Mouse (Mus musculus) G1E-ER4 (cell line): Measurements from ENCODE around the gene Msx2. TPM values are rescaled to one million over a fixed set of nuclear protein-coding genes. Genes with fewer than 3 reads are reported as not detected.

ENCODE experiments used
- GATA1 ChIP-seq: IDR thresholded peaks from one replicate; pipeline ENCODE4 v1.8.0; 2012; ENCODE audit warnings: low read length, inconsistent platforms
- polyA plus RNA-seq: library from polyadenylated mRNA; stranded (reverse); fragments of >175 nt; gene quantifications from 2 replicates; pipeline ENCODE4 v1.2.3, GENCODE M21; 2012

The Msx2 gene
- polyA plus RNA-seq, 1 experiment, result not detected

DNA sequence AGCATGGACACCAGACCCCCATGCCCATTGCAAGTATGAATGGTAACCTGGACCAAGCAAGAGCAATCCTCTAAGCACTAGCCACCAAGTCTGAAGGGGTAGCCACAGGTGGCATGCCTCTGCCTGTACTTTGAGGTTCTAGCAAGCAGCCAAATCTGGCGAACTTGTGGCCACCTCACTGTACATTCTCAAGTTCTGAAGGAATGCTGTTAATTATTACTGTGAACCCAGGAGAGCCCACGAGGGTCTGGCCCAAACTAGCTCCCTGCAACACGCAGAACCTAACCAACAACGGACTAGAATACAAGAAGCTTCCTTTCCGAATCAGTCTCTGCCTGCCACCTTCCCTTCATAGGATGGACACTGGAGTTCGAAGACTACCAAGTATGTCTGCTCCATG is 1.5 kb downstream of the Msx2 start:
- TF ChIP-seq GATA1, result no peak

DNA sequence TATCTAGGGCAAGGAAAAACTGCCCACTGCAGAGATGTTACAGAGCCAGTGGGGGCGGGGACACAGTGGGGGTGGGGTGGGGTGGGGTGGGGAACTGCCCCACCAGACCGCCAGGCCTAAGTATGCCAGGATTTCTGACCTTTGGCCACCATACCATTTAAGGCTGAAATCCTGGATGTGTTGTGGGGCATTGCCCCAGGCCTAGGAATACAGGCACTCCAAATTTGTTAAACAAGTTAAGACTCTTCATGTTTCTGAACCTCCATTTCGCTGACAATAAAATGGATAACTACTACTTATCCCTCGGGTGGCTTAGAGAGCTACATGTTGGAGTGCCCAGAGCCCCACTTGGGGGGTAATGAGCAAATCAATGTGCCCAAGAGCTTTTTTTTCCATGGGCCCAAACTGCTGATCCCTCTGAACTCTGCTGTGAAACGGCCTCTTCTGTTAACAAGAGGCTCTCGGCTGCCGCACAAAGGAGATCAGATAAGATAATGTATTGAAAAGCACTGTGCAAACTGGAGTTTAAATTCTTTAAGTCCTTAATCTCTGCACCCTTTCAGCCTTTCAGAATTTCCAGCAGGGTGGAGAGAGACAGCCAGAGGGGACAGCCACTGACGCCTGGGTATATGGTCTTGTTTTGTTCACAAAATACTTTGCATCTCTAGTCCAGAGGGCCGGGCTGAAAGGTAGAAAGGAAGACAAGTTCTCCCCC is 2.3 kb downstream of the Msx2 start:
- TF ChIP-seq GATA1, result no peak

DNA sequence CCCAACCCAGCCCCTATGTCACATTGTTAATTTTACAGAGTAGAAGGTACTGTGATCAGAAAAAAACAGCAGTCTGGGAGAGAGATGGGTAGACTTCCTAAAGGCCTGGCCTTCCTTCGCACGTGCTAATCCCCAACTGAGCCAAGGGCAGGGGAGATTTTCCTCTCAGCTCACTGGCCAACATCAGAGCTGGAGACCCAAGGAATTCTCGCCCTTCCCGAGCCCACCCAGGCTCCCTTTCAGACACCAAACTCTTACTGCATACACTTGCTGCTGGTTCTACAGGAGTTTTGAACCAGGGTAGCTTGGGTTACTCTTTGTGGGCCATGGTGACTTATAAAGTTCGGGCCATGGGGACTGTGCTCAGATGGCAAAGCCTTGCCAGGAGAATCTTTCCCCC is 3.1 kb downstream of the Msx2 start:
- no peak for TF ChIP-seq GATA1

DNA sequence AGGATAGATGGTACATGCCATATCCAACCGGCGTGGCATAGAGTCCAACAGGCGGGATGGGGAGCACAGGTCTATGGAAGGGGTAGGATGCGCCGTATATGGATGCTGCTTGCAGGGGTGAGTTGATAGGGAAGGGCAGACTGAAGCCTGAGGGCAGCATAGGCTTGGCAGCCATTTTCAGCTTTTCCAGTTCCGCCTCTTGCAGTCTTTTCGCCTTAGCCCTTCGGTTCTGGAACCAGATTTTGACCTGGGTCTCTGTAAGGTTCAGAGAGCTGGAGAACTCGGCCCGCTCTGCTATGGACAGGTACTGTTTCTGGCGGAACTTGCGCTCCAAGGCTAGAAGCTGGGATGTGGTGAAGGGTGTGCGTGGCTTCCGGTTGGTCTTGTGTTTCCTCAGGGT is 4.7 kb downstream of the Msx2 start:
- no peak for TF ChIP-seq GATA1

DNA sequence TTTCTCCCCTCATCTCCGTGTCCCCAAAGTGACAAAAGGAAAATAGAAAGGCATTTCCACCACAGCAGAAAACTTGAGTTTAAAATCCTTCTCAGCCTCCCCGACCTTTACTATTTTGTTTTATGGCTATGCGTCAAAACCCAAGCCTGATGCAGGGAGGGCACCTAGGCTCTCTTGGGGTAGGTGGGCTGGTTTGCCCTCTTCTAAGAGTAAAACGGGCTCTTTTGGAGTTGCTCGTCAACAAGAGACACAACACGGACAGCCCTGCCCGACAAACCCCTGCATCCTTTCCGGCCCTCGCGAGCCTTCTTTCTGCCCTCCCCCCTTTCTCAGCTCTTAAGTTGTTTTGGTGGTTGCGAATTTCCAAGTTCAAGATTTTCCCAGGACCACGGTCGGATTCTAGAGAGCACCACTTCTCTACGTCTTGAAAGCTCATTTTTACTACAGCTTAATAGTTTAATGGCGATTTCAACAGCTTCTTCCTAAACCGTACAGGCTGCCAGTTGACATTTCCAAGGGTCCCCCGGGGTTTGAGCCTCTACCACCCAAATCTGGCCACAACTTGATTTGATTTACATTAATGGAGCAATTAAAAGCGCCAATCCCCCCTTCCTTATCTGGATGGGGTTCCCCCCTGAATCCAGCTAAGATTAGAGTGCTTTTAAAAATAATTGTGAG is 6.5 kb downstream of the Msx2 start:
- no peak for TF ChIP-seq GATA1

DNA sequence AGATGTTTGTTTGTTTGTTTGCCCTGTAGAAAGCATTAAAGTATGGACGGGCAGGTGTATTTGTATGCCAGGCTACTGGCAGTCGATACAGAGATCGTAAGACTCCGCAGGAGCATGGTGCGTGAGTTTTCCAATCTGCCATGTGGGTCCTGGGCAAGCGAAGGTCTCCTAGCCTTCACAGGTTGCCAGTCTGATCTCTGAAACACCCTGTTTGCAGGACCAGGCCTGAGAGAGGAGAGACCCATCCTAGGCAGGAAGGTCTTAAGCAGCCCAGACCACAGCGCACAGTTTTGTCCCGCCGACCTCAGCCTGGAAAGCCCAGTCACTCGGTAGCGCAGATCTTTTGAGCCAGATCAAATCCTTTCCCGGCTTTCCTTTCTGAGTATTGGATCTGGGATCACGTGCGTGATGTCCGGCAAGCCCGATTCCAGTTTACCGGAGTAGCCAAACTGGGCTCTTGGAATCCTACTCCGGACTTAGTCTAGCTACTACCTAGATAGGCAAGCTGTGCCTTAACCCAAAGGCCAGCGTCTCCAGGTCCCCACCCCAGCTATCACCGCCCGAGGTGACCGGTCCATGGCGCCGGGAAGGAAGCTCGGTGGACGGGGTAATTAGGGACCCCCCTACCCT is 7.6 kb downstream of the Msx2 start:
- no peak for TF ChIP-seq GATA1

DNA sequence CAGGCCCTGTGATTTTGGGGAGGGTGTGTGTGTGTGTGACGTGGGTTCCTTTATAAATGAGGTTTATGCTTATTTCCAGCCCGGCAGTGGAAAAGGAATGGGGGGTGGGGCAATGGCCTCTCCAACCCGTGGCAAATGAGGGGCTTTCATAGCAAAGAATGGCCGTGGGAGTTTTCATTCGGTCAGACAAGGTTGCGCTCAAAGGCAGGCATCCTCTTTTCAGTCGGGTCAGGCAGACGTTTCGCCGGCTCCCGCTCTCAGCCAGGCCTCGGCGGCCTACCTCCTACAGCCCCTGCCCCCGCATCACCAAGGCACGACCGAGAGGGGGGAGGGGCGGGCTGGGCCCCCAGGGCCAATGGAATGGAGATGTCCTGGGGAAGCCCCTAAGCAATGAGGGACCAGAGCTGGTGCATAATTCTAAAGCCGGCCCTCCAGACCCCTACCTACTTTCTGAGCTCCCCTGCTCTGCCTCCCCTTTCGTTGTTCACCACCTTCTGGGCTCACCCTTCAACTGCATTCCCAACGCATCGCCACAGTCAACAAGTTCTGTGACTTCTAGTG is 8.4 kb downstream of the Msx2 start:
- no peak for TF ChIP-seq GATA1

DNA sequence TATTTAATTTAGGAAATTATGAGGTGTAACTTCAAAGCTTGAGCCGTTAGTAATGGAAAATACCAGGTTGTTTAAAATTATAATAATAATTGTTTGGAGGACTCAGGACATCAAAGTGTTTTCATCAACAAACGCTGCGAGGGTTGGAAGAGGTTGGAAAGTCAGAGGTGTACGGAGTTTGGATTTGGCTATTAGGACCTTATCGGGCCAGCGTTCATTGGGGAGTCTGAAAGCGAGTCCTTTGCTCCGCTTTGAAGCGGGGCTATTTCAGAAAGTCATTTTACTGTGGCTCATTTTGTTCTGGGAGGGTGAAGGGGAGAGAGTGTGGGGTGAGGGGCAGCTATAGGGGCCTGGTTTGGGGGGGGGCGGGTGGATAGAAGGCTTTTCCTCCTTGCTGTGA is 8.9 kb downstream of the Msx2 start:
- TF ChIP-seq GATA1, result no peak

DNA sequence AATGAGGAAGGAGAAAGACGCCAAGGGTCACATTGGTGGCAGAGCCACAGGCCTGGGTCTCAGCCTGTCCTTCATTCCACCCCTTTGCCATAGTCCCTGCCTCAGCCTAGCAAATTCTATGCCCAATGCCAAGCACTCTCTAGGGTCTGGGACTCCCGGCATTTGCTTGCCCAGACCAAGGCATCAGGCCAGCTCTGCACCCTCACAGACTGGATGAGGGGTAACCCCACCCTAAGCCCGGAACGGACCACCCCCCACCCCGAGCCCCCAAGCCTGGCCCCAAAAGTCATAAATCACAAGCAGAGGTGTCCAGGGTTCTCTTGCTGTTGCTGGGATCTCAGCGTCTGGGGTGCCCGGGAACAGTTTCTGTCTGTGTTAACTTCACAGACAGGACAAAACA is 9.8 kb downstream of the Msx2 start:
- no peak for TF ChIP-seq GATA1

DNA sequence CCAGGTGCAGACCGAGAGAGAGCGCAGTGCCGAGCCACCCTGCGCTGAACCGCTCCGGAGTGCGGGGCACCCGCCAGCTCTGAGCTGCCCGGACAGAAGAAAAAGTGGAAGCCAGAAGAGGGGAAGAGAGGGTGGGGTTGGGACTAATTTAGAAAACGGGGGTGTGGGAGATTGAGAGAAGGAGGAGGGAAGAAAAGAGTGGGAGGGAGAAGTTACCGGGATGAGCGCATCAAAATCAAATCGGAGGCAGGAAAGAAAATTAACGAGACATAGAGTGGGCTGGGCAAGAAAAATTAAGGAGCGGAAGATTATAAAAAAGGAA is 10.3 kb downstream of the Msx2 start:
- TF ChIP-seq GATA1, result no peak

DNA sequence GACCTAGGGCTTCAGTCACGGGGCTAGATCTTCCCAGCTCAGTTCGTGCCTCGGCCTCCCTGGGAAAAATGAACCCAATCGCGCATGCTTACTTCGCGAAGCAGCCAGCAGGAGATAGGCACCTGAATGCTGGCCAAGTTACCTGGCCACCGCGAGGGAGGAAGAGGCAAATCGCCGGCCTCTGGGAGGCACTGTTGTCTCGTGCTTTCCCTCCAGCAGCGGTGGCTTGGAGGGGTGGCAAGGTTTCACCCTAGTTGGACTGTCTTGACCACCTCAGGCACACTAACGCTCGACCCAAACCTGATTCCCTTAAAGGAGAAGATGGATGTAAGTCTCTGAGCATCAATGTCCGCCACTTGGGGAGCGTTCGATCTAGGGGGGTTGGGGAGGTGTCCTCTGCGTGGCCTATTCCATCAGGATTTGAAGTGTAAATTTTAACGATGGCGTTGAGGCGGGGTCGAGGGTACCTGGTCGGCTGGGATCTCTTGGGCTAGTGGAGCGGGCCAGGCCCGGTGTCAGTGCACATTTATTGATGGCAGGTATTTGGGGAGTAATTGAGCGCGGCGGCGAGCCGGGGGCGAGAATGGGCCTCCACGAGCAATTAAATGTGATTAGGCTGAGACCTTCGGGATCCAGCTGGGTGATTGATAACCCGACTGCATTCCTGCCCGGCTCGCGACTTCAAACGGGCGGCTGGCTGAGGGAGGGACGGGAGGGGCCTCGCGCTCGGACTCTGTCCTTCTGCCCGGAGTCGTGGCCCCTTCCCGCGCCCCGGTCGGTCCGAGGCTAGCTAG is 10.8 kb downstream of the Msx2 start:
- TF ChIP-seq GATA1, result no peak

DNA sequence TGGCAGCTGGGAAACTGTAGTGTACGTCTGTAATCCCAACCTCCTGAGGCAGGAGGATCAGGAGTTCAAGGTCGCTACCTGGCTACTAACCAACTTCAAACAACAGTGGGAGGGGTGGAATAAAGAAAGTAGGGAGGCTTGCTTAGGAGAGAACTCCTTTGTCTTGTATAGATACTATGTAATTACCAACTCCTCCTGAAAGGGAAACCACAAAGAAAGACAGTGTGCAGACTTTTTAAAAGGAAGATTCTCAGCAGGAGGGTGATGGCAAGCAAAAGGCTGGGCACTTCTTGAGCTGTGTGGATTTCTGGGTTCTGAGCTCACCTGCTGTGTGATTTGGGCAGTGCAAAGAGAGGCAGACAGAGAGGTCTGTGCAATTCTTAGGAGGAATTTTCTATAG is 11.5 kb downstream of the Msx2 start:
- no peak for TF ChIP-seq GATA1

DNA sequence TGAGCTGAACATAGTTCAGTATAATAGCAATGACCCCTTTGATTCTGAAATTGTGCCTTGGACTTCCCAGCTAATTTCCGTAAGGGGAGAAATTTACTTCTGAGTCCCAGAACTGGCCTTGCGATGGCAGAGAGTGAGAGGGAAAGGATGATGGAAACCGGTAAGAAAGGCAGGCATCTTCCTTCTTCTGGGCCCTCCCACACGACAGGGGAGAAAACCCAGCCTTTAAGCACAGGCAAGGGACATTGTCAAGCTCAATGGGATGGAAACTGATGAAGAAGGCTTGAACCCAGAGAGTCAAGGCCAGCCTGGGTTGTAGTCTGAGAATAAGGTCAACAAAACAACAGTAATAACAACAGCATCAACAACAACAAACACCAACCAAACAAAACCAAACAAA is 14.1 kb downstream of the Msx2 start:
- no peak for TF ChIP-seq GATA1

DNA sequence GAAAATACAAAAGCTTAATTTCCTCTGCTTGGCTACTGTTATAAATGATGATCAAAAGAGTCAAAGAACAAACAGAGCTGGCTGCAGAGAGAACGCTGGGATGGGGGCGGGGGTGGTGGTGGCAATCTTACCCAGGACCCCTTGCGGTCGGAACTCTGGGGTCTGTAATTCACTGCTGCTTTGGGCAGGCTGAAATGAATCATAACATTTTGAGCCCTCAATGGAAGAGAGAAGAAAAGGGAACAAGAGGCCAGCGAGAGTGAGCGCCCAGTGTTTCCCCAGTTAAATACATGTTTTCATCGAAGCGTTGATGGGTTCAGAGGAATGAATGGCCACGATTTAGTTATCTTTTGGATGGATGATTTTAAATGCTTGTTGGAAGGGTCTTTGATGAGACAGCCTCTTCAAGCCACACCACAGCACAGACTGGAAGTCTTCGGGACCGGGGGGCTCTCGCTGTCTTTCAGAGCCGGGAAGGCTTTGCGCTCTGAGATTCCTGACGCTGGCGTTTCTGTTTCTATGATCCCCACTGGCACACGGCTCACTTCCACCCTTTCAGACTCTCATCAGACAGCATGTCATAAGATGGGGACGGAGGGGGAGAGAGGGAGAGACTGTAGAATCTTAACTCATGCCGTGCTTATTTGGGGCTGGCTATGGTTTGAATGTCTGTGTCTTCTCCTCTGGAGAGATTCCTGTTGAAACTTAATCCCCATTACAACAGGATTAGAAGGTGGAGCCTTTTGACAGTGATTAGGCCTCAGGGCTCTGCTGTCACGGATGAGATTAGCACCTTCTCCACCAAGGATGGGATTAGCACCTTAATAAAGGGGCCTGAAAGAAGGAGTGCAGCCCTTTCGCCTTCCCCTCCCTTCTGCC is 17.8 kb downstream of the Msx2 start:
- no peak for TF ChIP-seq GATA1

DNA sequence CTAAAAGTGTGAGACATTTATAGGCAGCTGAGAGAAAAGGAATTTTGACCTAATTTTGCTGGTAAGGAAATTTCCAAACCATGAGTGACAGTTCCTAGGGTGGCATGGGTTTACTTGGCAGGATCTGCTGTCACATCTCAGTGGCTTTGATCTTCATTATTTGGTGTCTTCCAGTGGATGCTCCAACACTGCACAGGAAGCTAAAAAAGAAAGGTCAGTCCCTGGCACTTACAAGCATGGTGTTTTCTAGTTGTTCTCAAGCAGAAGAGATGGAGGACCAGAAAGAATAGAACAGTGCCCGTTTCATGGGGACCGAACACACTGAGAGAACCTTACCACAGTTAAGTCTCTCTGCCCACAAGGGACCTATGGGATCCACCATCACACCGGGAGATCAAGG is 18.9 kb downstream of the Msx2 start:
- no peak for TF ChIP-seq GATA1

DNA sequence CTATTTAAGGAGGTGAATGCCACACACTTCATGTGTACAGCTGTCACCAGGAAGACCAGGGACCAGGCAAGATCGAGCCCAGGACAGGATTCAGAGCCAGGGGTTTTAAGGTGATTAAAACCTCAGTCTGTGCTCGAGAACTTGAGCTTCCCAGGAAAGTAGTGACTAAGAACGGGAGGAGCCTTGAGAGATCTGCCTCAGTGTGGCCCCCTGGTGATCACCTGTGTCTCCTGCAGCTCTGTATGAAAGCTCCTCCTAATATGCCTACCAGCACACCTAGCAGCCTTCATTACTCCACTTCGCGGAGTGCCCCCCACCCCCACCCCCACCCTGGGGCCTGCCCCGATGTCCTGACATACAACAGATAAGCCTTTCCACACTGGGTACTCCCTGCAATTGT is 25.3 kb downstream of the Msx2 start:
- no peak for TF ChIP-seq GATA1
